Mouse (Mus musculus): ENCODE data around the gene Cdc42bpb. TPM values are rescaled to one million over a fixed set of nuclear protein-coding genes. Genes with fewer than 3 reads are reported as not detected.

The Cdc42bpb gene
- polyA plus RNA-seq (2012; rRNA removed) (22.5 and 23.2 TPM in 2 replicates), polyA plus RNA-seq (2014; fragmentation: Nextera tagmentation; extraction: Ambion mirVana) (5.3 and 6.6 TPM in 2 replicates)

DNA sequence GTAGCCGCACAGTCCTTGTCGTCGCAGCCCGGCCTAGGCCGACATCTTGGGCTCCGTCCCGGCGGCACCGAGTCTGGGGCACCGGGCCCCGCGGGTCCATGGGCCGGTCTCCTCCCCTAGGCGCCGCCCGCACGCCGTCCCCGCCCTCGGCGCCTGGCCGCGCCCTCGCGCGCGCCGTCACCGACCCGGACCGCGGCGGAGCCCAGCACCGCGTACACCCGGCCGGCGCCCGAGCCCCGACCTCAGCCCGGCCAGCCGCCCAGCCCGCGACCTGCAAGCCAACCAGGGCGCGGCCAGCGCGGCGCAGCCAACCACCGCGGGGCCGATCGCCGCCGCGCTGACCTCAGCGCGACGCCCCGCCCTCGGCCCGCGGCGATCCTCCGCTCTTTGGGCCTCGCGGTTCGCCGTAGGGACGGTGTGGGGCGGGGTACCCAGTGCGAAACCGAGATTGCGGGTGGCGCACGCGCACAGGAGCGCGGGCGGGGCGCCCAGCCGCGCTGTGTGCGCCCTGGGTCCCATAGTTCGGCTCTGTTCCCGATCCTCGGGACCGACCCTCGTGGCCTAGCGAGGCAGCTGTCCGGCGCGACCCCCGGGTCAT lies at the start of gene Cdc42bpb:
Cdc42bpb (minus strand) TSS at position 343 of the 598 bp plus-strand sequence.
- 0% methylated on average over 78 of the region's 94 CpGs for WGBS (ENCODE audit: insufficient replicate concordance)
- no peak within 1 kb of the TSS for H3K27ac ChIP-seq
- H3K4me1 ChIP-seq (replicated peaks; ENCODE audit: control insufficient read depth in 2 of 2, insufficient read depth in 2 of 2, low read length in 1 of 2) = peaks cover 0 to 5% of the 10 kb centered on the region in 2 experiments; a peak in 1 of 4 replicates
- H3K36me3 ChIP-seq (replicated peaks; ENCODE audit: control insufficient read depth, insufficient read depth, low read depth) = no peaks in the 10 kb centered on the region
- peak within 1 kb of the TSS; percentile 65 to 80 for H3K4me3 ChIP-seq (ENCODE audit: insufficient read depth in 1 of 2, low read depth in 2 of 2, low read length in 2 of 2)
- no peaks in the 10 kb centered on the region for H3K9me3 ChIP-seq (ENCODE audit: control insufficient read depth, low read length)
- ATAC-seq (ENCODE audit: insufficient read depth) = peak; percentile 82
- H3K9ac ChIP-seq (replicated peaks) = peak within 1 kb of the TSS; percentile 35
- peaks cover 42% of the 10 kb centered on the region for H3K27me3 ChIP-seq (ENCODE audit: control insufficient read depth, insufficient read depth, low read length)
- TF ChIP-seq CTCF (IDR thresholded peaks at IDR 0.05; ENCODE audit: low read depth) (no peak), EP300 (IDR thresholded peaks at IDR 0.05; ENCODE audit: low read depth) (no peak)
- peak within 1 kb of the TSS; percentile 66 for H3K4me2 ChIP-seq (ENCODE audit: low read depth)
- DNase-seq (ENCODE audit: low read depth in 3 of 3, low spot score in 3 of 3) = peak in 2 of 3 experiments; percentile 35 to 42

DNA sequence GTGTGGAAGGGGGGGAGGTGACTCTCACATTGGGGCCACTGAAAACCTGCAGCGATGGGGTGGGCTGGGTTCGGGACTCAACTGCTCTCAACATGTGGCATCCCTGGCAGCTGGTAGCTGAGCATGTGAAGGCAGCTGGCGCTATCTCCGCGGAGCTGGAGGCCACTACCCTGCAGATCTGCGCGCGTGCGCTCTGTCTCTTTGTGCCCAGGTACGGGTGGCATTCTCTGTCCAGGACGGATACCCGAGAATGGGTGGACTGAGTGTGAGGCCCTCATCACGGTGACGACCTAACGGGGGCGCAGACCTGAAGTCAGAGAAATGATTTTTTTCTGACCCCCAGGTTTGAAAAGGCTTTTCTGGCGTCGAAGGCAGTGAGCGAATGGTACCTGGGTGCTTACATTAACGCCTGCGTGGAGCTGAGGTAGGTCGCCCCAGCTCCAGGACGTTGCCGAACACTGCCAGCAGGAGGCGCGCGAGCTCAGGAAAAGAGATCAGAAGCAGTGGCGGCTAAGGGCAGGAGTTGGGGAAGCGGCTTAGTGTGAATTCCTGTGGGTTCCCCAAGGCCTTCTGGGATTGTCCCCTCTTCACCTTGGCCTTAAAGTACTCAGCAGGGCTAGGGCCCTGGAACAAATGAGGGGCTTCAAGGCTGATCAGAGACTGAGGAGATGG lies 48.4 kb upstream of the Cdc42bpb start:
- H3K27me3 ChIP-seq (ENCODE audit: control insufficient read depth, insufficient read depth, low read length) = peaks cover 69% of the 10 kb centered on the region
- peak; percentile 60 to 66 (median 64) for DNase-seq (ENCODE audit: low read depth in 3 of 3, low spot score in 3 of 3)
- TF ChIP-seq CTCF (IDR thresholded peaks at IDR 0.05; ENCODE audit: low read depth) = peak; percentile 99
- no peak for TF ChIP-seq EP300 (IDR thresholded peaks at IDR 0.05; ENCODE audit: low read depth)
- no peak overlapping the region for H3K4me3 ChIP-seq (ENCODE audit: insufficient read depth in 1 of 2, low read depth in 2 of 2, low read length in 2 of 2)
- no peak overlapping the region for H3K27ac ChIP-seq
- ATAC-seq (ENCODE audit: insufficient read depth) = peak; percentile 50; the same call in 1 of the 2 replicates
- H3K36me3 ChIP-seq (replicated peaks; ENCODE audit: control insufficient read depth, insufficient read depth, low read depth) = no peaks in the 10 kb centered on the region
- H3K9ac ChIP-seq (replicated peaks) = no peak overlapping the region
- no peaks in the 10 kb centered on the region for H3K9me3 ChIP-seq (ENCODE audit: control insufficient read depth, low read length)
- WGBS (ENCODE audit: insufficient replicate concordance) = 19% methylated on average over 29 of the region's 29 CpGs
- no peak overlapping the region for H3K4me2 ChIP-seq (ENCODE audit: low read depth)
- H3K4me1 ChIP-seq (replicated peaks; ENCODE audit: control insufficient read depth in 2 of 2, insufficient read depth in 2 of 2, low read length in 1 of 2) = peaks cover 19 to 22% of the 10 kb centered on the region in 2 experiments

DNA sequence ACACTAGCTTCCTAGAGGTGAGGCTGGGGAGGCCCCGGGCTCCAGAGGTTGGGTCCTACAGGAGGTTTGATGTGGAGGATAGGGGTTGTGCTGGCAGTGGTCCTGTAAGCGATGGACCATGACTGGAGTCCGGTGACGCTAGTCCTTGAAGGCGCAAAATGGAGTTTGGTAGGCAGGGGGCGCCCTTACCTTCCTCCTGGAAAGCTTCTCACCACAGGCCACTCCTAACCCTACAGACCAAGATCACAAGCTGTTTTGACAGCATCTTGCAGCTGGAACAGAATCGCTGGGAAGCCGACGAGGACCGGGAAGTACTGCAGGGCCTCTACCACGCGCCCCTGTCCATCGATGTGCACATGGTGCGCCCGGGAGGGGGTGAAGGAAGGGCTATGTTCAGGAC lies 47.7 kb upstream of the Cdc42bpb start:
- Histone ChIP-seq H3K4me1 (replicated peaks; ENCODE audit: control insufficient read depth in 2 of 2, insufficient read depth in 2 of 2, low read length in 1 of 2) (peaks cover 18 to 26% of the 10 kb centered on the region in 2 experiments), H3K27me3 (ENCODE audit: control insufficient read depth, insufficient read depth, low read length) (peaks cover 63% of the 10 kb centered on the region), H3K9ac (replicated peaks) (no peak overlapping the region), H3K27ac (no peak overlapping the region), H3K9me3 (ENCODE audit: control insufficient read depth, low read length) (no peaks in the 10 kb centered on the region), H3K4me2 (ENCODE audit: low read depth) (no peak overlapping the region), H3K36me3 (replicated peaks; ENCODE audit: control insufficient read depth, insufficient read depth, low read depth) (no peaks in the 10 kb centered on the region), H3K4me3 (ENCODE audit: insufficient read depth in 1 of 2, low read depth in 2 of 2, low read length in 2 of 2) (no peak overlapping the region)
- TF ChIP-seq CTCF (IDR thresholded peaks at IDR 0.05; ENCODE audit: low read depth) = peak; percentile 94
- TF ChIP-seq EP300 (IDR thresholded peaks at IDR 0.05; ENCODE audit: low read depth) = no peak
- DNase-seq (ENCODE audit: low read depth in 3 of 3, low spot score in 3 of 3) (peak; percentile 61 to 64 (median 64)), ATAC-seq (ENCODE audit: insufficient read depth) (peak; percentile 15; the same call in 1 of the 2 replicates)
- 8% methylated on average over 15 of the region's 15 CpGs for WGBS (ENCODE audit: insufficient replicate concordance)

DNA sequence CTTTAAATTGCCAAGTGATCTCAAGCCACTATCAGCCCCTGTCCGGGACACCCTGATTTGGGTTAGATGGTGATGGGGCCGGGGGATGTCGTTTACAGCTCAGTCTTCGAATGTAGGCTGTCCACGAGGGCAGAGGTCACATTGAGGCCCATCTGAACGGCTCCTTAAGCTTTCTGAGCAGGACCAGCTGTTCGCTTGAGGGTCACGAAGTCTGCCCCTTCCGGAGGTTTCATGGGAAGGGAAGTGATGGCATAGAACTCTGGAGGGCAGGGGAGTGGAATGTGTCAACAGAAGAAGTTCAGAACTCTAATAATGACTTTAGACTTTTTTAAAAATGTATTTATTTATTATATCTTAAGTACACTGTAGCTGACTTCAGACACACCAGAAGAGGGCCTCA lies 47.0 kb upstream of the Cdc42bpb start:
- WGBS (ENCODE audit: insufficient replicate concordance) = 34% methylated on average over 9 of the region's 9 CpGs
- no peak for DNase-seq (ENCODE audit: low read depth in 3 of 3, low spot score in 3 of 3)
- no peak overlapping the region for H3K9ac ChIP-seq (replicated peaks)
- TF ChIP-seq CTCF (IDR thresholded peaks at IDR 0.05; ENCODE audit: low read depth) (no peak), EP300 (IDR thresholded peaks at IDR 0.05; ENCODE audit: low read depth) (no peak)
- no peak overlapping the region for H3K27ac ChIP-seq
- H3K4me1 ChIP-seq (replicated peaks; ENCODE audit: control insufficient read depth in 2 of 2, insufficient read depth in 2 of 2, low read length in 1 of 2) = peaks cover 10 to 25% of the 10 kb centered on the region in 2 experiments; a peak in 3 of 4 replicates
- H3K4me2 ChIP-seq (ENCODE audit: low read depth) = no peak overlapping the region
- no peaks in the 10 kb centered on the region for H3K36me3 ChIP-seq (replicated peaks; ENCODE audit: control insufficient read depth, insufficient read depth, low read depth)
- no peak for ATAC-seq (ENCODE audit: insufficient read depth)
- H3K27me3 ChIP-seq (ENCODE audit: control insufficient read depth, insufficient read depth, low read length) = peaks cover 57% of the 10 kb centered on the region
- H3K9me3 ChIP-seq (ENCODE audit: control insufficient read depth, low read length) = no peaks in the 10 kb centered on the region
- H3K4me3 ChIP-seq (ENCODE audit: insufficient read depth in 1 of 2, low read depth in 2 of 2, low read length in 2 of 2) = no peak overlapping the region

DNA sequence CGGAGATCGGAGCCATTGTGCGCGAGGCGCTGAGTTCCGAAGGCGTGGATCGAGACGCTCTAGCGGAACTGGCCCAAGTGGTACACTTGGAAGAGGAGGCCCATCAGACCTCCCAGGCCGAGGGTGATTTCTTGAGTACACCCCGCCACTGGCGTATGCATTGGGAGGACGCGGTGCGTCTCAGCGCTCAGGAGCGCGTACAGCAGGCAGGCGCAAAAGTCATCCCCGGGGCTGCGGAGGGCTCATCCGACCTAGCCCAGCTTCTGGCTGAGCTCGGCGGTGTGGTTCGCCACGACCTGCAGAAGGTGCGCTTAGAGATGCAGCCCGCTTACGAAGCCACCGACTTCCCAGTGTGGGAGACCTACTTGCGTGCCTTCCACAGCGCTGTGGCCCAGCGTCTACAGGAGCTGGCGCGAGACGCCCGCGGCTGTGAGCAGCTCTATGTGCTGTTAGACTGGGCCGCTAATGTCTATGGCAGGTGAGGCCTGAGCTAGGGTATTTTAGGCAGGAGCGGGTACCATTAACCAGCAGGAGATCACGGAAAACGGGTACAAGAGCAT lies 46.1 kb upstream of the Cdc42bpb start:
- Histone ChIP-seq H3K9ac (replicated peaks) (no peak overlapping the region), H3K4me1 (replicated peaks; ENCODE audit: control insufficient read depth in 2 of 2, insufficient read depth in 2 of 2, low read length in 1 of 2) (peaks cover 7 to 19% of the 10 kb centered on the region in 2 experiments; a peak in 3 of 4 replicates), H3K4me2 (ENCODE audit: low read depth) (no peak overlapping the region), H3K4me3 (ENCODE audit: insufficient read depth in 1 of 2, low read depth in 2 of 2, low read length in 2 of 2) (no peak overlapping the region), H3K9me3 (ENCODE audit: control insufficient read depth, low read length) (no peaks in the 10 kb centered on the region), H3K36me3 (replicated peaks; ENCODE audit: control insufficient read depth, insufficient read depth, low read depth) (no peaks in the 10 kb centered on the region), H3K27ac (no peak overlapping the region), H3K27me3 (ENCODE audit: control insufficient read depth, insufficient read depth, low read length) (peaks cover 48% of the 10 kb centered on the region)
- 13% methylated on average over 43 of the region's 43 CpGs for WGBS (ENCODE audit: insufficient replicate concordance)
- TF ChIP-seq EP300 (IDR thresholded peaks at IDR 0.05; ENCODE audit: low read depth) = no peak
- TF ChIP-seq CTCF (IDR thresholded peaks at IDR 0.05; ENCODE audit: low read depth) = no peak
- ATAC-seq (ENCODE audit: insufficient read depth) (no peak), DNase-seq (ENCODE audit: low read depth in 3 of 3, low spot score in 3 of 3) (no peak)
